Mouse (Mus musculus) testis, adult 2 months (tissue): ENCODE measurements at regions not wholly inside any gene's neighbourhood (a gene's known extent, or its start where the extent isn't known, plus 50 kb on each side); places are given as distances from the start of the nearest gene placed in this dataset.

Source experiments
- H3K27ac ChIP-seq: fragments of 200-500 bp; 2 replicates; pipeline ENCODE4 v1.5.1; 2012; ENCODE audit warnings: low read depth, low read length; ENCODE audit not compliant: control insufficient read depth, insufficient read depth
- H3K27me3 ChIP-seq: fragments of 200-500 bp; 2 replicates; pipeline ENCODE4 v1.6.1; 2012; ENCODE audit warnings: mild to moderate bottlenecking, low read length, moderate library complexity; ENCODE audit not compliant: control insufficient read depth, insufficient read depth
- H3K36me3 ChIP-seq: fragments of 200-500 bp; 2 replicates; pipeline ENCODE4 v1.6.1; 2012; ENCODE audit warnings: mild to moderate bottlenecking, low read length; ENCODE audit not compliant: control insufficient read depth, insufficient read depth
- H3K4me1 ChIP-seq: fragments of 200-500 bp; 2 replicates; pipeline ENCODE4 v1.6.1; 2012; ENCODE audit warnings: low read length; ENCODE audit not compliant: control insufficient read depth, insufficient read depth
- H3K4me3 ChIP-seq: fragments of 200-500 bp; 2 replicates; pipeline ENCODE4 v1.5.1; 2012; ENCODE audit warnings: low read depth, mild to moderate bottlenecking, low read length, moderate library complexity, mixed read lengths; ENCODE audit not compliant: control insufficient read depth
- CTCF ChIP-seq: fragments of 200-500 bp; IDR thresholded peaks from 2 replicates; pipeline ENCODE4 v1.5.1; 2012; ENCODE audit warnings: low read depth, mild to moderate bottlenecking, inconsistent platforms, low read length, moderate library complexity; ENCODE audit not compliant: control insufficient read depth, insufficient read depth, insufficient replicate concordance
- POLR2A ChIP-seq: fragments of 200-500 bp; IDR thresholded peaks from 2 replicates; pipeline ENCODE4 v1.6.1; 2012; ENCODE audit warnings: low read depth, mild to moderate bottlenecking, inconsistent platforms, low read length, moderate library complexity; ENCODE audit not compliant: control insufficient read depth

- no peak for TF ChIP-seq CTCF
- TF ChIP-seq POLR2A = no peak
- H3K36me3 ChIP-seq = no peaks in the 10 kb centered on the region
- no peaks in the 10 kb centered on the region for H3K27me3 ChIP-seq
- no peak overlapping the region for H3K27ac ChIP-seq
- no peak overlapping the region for H3K4me3 ChIP-seq
- H3K4me1 ChIP-seq = peaks cover 10% of the 10 kb centered on the region
Observed at GRCm38 (mm10) chr2:30687121-30687551, 92.3 kb downstream of the Cstad start.

- H3K4me1 ChIP-seq = peaks cover 9% of the 10 kb centered on the region
- no peak overlapping the region for H3K4me3 ChIP-seq
- no peaks in the 10 kb centered on the region for H3K27me3 ChIP-seq
- no peak for TF ChIP-seq POLR2A
- no peak for TF ChIP-seq CTCF
- H3K27ac ChIP-seq = no peak overlapping the region
- no peaks in the 10 kb centered on the region for H3K36me3 ChIP-seq
Observed at GRCm38 (mm10) chr2:30686359-30686758, 91.5 kb downstream of the Cstad start.

DNA sequence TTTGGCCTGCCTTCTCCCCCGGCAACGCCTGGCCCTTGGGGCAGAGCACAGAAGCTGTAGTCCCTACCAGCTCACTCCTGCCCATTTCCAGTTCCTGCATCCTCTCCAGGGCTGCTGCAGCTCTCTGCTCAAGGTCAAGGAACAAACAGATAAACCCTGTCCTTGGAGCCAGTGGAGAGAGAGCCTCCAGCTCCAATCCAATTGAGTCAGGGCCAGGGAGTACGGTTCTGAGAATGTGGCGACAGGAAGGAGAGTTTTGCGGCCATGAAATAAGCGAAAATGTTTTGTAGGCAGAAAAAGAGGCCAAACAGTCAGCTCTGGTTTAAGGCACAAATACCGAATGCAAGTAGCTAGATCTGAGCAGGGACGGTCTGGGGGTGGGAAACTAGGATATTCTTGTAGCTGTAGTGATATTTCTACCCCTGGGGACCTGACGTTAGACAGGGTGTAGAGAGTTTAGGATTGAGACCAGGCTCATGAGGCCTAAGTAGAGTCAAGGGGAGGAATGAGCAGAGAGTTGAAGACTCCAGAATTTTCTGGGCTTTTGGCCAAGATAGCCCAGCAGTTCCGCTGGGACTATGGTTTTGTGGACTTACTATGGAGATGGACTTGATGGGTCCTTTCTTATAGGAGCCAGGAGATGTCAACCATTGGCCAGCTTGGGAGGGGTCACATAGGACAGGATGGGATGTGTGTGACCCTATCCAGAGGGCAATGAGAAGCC, 90.5 kb downstream of the Cstad start:
- Histone ChIP-seq H3K27ac (peak overlapping the region; percentile 81), H3K4me3 (no peak overlapping the region), H3K4me1 (peaks cover 9% of the 10 kb centered on the region), H3K27me3 (no peaks in the 10 kb centered on the region), H3K36me3 (no peaks in the 10 kb centered on the region)
- no peak for TF ChIP-seq CTCF
- TF ChIP-seq POLR2A = peak; percentile 52; the same call in 1 of the 2 replicates

GRCm38 (mm10) chr2:30684461-30684860, 89.6 kb downstream of the Cstad start:
- H3K27me3 ChIP-seq = no peaks in the 10 kb centered on the region
- no peaks in the 10 kb centered on the region for H3K36me3 ChIP-seq
- TF ChIP-seq POLR2A (no peak), CTCF (no peak)
- H3K4me3 ChIP-seq = no peak overlapping the region
- peaks cover 9% of the 10 kb centered on the region for H3K4me1 ChIP-seq
- peak overlapping the region; percentile 82 for H3K27ac ChIP-seq

- H3K27me3 ChIP-seq = no peaks in the 10 kb centered on the region
- TF ChIP-seq CTCF (no peak), POLR2A (no peak)
- H3K27ac ChIP-seq = no peak overlapping the region
- no peaks in the 10 kb centered on the region for H3K36me3 ChIP-seq
- peaks cover 13% of the 10 kb centered on the region for H3K4me1 ChIP-seq
- no peak overlapping the region for H3K4me3 ChIP-seq
Observed at GRCm38 (mm10) chr2:30682146-30682825, 87.4 kb downstream of the Cstad start.

DNA sequence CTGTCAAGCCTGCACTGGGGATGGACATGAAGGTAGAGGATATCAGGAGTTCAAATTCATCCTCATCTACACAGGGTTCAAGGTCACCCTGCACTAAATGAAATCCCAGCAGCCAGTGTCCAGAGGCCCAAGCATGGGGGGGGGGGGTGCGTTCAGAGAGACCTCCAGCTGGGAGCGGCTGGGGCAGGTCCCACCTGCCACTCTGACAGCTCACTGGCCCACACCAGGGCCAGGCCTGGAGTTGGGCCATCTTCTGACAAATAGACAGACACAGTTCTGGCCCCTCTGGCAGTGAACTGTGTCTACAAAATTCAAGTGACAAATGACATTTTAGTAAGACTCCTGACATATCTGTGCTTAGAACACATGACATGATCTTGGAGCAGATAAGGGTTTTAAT, 86.8 kb downstream of the Cstad start:
- Histone ChIP-seq H3K36me3 (no peaks in the 10 kb centered on the region), H3K4me1 (peaks cover 10% of the 10 kb centered on the region), H3K27ac (no peak overlapping the region)

GRCm38 (mm10) chr2:30679041-30679440, 84.2 kb downstream of the Cstad start:
- no peak overlapping the region for H3K4me3 ChIP-seq
- TF ChIP-seq POLR2A = no peak
- no peak for TF ChIP-seq CTCF
- H3K27me3 ChIP-seq = no peaks in the 10 kb centered on the region
- H3K4me1 ChIP-seq = peaks cover 8% of the 10 kb centered on the region
- no peak overlapping the region for H3K27ac ChIP-seq
- no peaks in the 10 kb centered on the region for H3K36me3 ChIP-seq

More for the DNA sequence above, 86.8 kb downstream of the Cstad start:
- Histone ChIP-seq H3K4me3 (no peak overlapping the region), H3K27me3 (no peaks in the 10 kb centered on the region)
- TF ChIP-seq POLR2A (no peak), CTCF (no peak)
